Mouse (Mus musculus): ENCODE measurements around the gene B3gnt9.

- TF ChIP-seq SRF (IDR thresholded peaks at IDR 0.05; ENCODE audit: control insufficient read depth, insufficient read length, low read depth) (no peak), MAX (IDR thresholded peaks at IDR 0.05; ENCODE audit: low read depth) (no peak), POLR2A (IDR thresholded peaks at IDR 0.05; ENCODE audit: insufficient read length, low read depth) (no peak), CEBPB (IDR thresholded peaks at IDR 0.05; ENCODE audit: insufficient read depth, poor library complexity, severe bottlenecking) (no peak), MYOG (IDR thresholded peaks at IDR 0.05; ENCODE audit: control insufficient read depth in 1 of 3, insufficient read depth in 1 of 3, insufficient read length in 2 of 3, low read depth in 2 of 3) (no peak), USF1 (IDR thresholded peaks at IDR 0.05; ENCODE audit: low read depth) (no peak), E2F4 (IDR thresholded peaks at IDR 0.05; ENCODE audit: insufficient read depth) (no peak), MYOD1 (IDR thresholded peaks at IDR 0.05; ENCODE audit: control insufficient read depth in 1 of 3, insufficient read length in 2 of 3, low read depth in 2 of 3) (no peak), TCF12 (IDR thresholded peaks at IDR 0.05; ENCODE audit: insufficient read depth, poor library complexity, severe bottlenecking) (no peak), REST (IDR thresholded peaks at IDR 0.05; ENCODE audit: insufficient read depth, insufficient read length) (no peak), POLR2AphosphoS2 (IDR thresholded peaks at IDR 0.05; ENCODE audit: insufficient read length, low read depth) (no peak)
Measured at GRCm38 (mm10) chr8:105266775-105267174, 11.8 kb upstream of the B3gnt9 start.

Measured in myocyte (in vitro differentiated cells).